Mouse (Mus musculus) adrenal gland, postnatal 36 days (tissue): Measurements from ENCODE around the gene Sdhaf2. TPM values are rescaled to one million over a fixed set of nuclear protein-coding genes. Genes with fewer than 3 reads are reported as not detected.
A peak's percentile ranks its signal among the peaks of the same experiment; 100 is the strongest.
"Not testable (repeated sequence)": the region's sequence is repeated elsewhere in the genome, so short reads cannot be mapped to it uniquely, and the experiment has no call there.

Source experiments
- DNase-seq, 2 experiments: peaks; one replicate each; pipeline ENCODE4 v3.0.0; 2021; ENCODE audit warnings: mixed read lengths in 1 of 2
- long read RNA-seq, 2 experiments: library from polyadenylated mRNA; stranded (forward); transcript quantifications; one replicate each; pipeline ENCODE4 v2.0.0; 2021; ENCODE audit warnings: borderline sequencing depth in 2 of 2
- total RNA-seq, 2 experiments: library from RNA; stranded (reverse); gene quantifications; 2 replicates each; pipeline ENCODE4 v1.2.3; 2021

Gene Sdhaf2
- 10 to 100 TPM; 61.6 to 63.5 TPM for total RNA-seq
- long read RNA-seq, experiment 1, transcript Sdhaf2-201 (4 exons, 2,981 nt) = major isoform, 46 of 65 reads
- long read RNA-seq, experiment 1, partial matches to known transcripts = 4 of 65 reads
- long read RNA-seq, experiment 1, other reads (novel, unspliced or antisense) = 7 of 65 reads
- long read RNA-seq, experiment 2, transcript Sdhaf2-201 (4 exons, 2,981 nt) = major isoform, 20 of 29 reads
- long read RNA-seq, experiment 2, partial matches to known transcripts = 2 of 29 reads
- long read RNA-seq, experiment 2, other reads (novel, unspliced or antisense) = 3 of 29 reads

DNA sequence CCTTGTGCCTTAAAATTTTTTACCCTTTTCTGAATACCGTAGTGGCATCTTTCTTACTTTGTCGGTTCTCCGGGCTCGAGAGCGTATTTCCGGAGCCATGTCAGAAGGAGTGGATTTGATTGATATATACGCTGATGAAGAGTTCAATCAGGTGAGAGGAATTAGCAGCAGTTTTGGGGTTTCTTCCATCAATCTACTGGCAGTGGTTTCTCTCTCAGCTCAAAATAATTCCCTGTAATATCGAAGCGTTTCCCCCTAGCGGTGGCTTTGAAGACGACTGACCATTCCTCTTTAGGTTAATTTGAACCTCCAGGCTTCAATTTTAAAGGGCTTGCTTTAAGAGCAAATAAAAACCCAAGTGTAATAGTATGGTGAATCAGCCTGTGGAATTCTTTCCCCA, at the start of gene Sdhaf2:
Sdhaf2 (minus strand) TSS at position 233 of the 400 bp plus-strand sequence.
- peak in 1 of 2 experiments; percentile 23 for DNase-seq

DNA sequence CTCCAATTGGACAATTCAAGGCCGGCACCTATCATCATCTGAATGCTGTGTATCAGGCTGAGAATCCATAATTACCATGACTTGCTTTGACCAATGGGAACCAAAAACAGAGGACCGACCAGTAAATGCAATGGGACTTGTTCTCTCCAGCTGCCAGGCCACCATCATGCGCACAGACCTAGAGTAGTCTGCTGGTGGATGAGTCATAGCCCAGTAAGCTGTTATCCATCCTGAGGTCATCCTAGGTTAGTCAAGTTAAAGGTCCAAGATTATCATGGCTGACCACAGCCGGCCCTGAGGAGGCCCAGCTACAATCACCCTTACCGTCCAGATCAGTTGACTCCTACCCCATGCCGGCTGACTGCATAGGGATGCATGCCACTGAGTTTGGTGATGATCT, 43.7 kb upstream of the Sdhaf2 start:
- no peak for DNase-seq

DNA sequence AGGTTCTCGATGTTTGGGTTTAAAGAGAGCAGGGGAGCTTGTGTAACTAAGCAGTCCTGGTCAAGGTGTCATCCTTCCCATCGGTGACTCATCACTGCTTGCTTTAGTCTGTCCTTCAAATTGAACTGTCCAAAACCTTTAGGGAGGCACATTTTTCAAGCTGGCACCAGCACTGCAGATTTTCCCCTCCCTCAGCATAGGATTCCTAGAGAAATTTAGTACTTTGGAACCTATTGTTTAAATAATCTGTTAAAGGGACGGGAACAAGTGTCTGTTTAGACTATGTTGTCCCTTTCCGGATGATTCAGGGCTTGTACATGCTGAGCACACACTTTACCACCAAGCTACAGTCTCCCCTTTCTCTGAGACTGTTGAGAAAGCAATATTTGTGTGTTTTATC, 39.3 kb upstream of the Sdhaf2 start:
- DNase-seq = peak in 1 of 2 experiments; percentile 29

DNA sequence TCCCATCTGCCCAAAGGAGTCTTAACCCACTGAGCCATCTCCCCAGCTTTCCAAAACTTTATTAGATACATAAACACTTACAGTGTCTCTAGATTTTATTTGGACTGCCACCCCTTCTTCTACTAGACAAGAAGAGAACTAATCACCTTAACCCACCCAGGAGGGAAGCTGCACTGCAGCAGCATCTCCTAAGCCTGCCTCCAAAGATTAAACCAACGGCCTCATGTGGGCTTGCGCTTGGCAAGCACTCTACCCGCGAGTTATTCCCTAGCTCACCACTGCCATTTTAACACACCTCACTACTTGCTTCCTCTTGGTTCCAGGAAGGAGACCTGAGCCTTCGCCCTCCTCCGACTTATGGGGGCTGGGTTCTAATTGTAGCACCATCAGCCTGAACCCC, 38.3 kb upstream of the Sdhaf2 start:
- no peak for DNase-seq

DNA sequence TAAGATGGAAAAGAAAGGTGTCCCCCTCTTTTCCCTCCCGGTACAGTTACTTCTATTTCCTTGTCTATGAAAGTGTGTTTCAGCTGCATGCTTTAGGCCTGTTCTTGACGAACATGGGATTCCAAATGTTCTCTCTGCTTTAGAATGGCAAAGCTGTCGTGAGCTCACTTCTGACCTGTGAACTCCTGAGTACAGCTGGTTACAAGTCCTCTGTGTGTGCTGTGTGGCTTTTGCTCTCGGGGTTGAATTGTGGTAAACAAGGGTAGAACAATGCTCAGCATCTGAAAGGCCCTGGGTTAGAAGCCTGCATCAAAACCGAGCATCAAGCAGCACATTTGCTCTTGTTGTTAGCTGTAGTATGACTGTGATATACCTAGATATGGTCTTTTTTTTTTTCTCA, 36.4 kb upstream of the Sdhaf2 start:
- no peak for DNase-seq

DNA sequence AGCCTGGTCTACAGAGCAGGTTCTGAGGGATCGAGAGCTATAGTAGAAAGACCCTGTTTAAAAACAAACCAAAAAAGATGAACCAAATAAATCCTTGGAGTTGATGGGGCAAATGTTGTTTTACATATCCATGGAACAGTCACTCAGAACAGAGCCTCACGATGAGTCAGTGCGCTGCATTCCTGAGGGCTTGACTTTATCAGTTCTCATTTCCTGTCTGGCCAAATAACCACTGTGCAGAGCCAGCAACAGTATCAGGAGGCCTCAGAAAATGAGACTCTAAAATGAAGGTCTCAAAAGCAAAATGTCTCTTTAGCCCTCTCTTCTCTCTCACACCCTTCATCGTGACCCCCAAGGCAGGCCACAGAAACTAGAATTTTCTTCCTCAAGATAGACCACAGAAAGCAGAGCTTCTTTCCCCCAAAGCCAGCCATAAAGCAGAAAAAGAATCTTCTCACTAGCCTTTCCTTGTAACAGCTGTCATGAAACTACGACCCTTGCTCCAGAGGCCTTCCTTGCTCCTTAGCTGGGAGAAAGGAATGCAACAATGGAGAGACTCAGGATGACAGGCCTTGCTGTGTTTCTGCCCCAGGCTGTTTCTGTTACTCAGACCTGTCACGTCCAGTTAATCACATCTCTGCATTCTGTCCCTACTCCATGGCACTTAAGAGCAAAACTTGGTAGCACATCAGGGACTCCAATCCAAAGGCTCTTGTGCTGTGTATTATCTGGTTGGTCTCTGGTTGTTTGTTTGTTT, 35.8 kb upstream of the Sdhaf2 start:
- peak; percentile 50 to 64 for DNase-seq

DNA sequence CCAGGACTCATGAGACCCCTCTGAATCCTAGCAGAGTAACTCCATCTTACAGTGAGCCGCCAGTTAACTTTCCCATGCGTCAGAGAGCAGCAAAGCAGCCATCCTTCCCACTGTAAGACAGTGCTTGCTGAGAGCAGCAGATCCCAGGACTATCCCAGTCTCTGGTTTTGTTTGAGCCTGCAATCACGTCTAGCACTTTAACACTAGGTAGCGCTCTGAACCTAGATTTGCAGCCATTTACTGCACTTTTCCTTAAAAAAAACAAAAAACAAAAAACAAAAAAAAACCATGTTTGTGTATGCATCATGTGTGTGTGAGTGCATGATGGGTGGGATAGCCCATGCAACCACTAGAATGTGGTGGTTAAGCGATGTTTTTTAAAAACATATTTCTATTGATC, 34.2 kb upstream of the Sdhaf2 start:
- DNase-seq = peak in 1 of 2 experiments; percentile 22

DNA sequence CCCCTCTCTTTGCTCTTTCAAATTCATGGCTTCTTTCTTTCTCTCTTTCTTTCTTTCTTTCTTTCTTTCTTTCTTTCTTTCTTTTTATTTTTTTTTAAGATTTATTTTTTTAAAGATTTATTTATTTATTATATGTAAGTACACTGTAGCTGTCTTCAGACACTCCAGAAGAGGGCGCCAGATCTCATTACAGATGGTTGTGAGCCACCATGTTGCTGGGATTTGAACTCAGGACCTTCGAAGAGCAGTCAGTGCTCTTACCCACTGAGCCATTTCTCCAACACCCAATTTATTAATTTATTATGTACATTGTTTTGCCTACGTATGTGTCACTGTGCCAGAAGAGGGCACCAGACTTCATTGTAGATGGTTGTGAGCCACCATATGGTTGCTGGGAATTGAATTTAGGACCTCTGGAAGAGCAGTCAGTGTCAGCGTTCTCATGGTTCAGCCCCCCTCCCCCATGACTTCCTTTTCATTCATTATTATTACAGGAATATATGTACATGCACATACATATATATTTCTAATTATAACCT, 32.0 kb upstream of the Sdhaf2 start:
- not testable (repeated sequence) for DNase-seq

DNA sequence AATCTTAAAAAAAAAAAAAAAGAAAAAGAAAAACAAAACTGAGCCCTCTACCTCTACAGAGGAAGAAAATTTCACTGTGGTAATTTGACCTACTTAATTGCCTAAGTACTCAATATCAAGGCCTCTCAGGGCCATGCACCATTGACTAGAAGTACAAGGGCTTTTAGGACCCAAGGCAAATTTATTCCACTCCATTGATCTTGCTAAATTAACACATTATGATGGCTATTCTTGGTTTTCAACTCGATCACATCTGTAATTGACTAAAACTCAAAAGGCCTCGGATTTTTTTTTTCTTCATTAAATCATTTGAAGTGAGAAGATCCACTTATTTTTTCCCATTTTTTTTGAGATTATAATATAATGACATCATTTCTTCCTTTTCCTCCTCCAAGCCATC, 31.5 kb upstream of the Sdhaf2 start:
- DNase-seq = no peak

DNA sequence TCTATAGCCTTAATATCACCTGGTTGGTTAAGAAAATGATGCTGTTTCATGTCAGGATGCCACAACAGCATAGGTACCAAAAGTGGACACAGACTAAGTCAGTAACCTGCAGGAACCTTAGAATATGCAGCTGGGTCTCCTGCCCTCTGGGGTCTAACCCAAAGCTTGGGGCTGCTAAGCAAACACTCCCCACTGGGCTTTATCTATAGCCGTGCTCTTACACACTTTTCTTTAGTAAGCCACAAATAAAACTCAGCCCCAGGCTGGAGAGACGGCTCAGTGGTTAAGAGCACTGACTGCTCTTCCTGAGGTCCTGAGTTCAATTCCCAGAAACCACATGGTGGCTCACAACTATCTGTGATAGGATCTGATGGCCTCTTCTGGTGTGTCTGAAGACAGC, 31.1 kb upstream of the Sdhaf2 start:
- DNase-seq = no peak

DNA sequence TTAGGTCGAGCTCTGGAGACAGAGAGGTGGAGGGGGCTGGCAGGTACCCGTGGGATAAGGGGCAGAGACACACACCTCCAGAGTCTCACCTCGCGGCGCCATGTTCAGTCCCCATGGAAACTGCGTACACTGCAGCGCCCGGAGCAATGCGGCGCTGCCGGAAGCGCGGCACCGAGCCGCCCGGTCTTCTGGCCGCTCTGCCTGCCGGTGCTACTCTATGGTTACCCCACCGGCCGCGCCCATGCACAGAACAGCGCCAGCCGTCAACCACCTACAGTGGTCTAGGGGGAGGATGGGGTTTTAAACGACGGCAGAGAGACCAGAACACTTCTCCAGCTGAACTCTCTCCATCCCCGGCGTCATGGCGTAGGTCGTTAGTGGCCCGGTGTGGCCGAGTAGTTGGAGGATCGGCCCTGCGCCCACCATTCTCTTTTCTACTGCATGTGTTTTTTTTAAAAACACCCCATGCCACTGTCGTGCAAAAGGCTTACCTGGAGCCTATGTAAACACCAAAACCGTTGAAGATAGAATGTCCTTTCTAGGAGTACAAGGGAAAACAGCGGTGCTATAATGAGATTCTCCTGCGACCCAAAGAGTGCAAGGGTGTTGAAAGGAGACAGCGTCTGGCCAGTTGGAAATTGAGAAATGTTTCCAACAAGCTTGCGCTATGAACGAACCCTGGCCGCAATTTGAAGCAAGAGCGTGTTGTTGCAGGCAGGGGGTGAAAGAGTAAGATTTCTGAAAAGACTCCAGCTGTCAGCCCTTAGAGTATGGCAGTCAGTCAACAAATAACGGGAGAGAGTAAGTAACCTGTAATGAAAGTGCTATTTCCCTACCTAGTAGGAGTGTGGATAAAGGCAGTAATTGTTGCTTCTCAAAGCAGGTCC, 29.9 kb upstream of the Sdhaf2 start, which contains the start of gene Tmem216:
Tmem216 (minus strand) TSS at position 615 of the 887 bp plus-strand sequence.
- peak; percentile 90 to 93 for DNase-seq

DNA sequence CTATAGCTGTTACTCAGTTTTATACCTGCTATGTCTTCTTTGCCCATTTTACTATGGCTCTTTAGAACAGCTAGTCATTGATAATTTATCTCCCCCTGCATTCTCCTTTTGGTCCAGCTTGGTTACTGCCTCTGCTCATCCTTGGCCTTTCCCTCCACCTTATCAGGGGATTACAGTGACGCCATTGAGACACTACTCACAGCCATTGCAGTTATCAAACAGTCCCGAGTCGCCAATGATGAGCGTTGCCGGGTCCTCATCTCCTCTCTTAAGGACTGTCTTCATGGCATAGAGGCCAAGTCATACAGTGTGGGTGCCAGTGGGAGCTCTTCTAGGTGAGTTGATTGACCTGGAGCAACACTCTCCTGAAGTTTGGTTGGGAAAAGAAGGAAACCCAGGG, 13.5 kb upstream of the Sdhaf2 start:
- no peak for DNase-seq

DNA sequence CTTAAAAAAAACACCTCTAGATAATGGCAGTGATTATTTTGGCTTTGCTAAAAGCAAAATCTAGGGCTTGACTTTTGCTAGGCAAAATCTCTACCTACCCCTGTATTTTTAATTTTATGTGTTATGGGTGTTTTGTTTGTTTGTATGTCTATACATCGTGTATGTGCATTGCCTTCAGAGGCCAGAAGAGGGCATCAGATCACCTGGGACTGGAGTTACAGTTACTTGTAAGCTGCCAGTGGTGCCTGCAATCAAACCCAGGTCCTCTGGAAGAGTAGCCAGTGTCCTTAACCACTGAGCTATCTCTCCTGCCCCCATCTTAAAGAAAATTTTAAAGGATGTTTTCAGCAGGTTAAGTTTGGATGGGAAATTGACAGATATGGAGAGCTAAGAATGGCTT, 4.1 kb upstream of the Sdhaf2 start:
- DNase-seq = no peak

DNA sequence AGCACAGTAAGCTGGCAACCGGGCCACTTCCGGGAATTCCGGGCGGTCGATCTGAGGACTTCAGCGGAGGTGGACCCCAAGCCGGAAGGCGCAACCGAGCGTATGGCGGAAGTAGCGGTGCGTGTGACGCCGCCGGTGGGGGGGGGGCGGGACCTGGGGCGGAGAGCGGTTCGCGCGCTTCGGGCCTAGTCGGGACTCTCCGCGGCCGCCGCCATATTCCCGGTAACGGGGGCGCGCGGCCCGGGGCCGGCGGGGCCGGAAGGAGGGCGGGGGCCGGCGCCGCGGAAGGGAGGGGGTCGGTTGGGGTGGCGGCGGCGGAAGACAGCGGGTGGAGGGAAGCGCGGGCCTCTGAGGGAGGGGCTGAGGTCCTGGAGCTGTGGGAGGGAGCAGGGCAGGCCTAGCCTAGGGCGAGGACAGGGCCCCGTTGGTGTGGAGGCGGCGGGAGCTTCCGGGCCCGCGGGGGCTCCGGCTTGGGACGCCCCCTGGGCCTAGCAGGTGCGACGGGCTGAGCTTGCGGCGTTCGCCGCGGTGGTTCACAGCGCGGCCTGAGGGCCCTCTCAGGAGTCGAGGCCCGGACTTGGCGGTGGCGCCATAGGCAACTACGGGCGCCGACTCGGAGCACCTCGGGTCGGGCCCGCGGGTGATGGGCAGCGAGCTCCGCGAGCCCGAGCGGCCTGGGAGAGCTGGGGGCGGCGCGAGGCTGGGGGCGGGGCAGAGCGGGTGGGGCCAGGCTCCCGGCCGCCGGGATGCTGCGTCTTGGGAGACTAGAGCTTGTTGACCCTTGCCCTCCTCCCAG, 638 bp downstream of the Sdhaf2 start, which contains the start of gene Cpsf7:
Cpsf7 (plus strand) TSS at position 161 of the 796 bp plus-strand sequence.
- peak; percentile 94 for DNase-seq

DNA sequence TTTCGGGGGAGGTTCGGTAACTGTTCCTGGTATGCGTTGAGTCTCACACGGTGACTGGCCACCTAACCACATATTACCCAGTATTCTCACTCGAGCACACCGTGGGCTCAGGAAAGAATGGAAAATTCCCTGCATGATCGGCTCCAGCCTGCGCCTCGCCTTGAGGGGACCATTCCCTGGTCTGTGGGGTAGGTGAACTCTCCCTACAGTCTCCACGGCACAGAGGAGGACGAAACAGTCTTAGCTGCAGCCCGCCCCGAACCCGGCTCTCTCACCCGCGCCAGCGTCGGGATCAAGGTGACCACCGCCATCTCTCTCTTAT, 1.2 kb downstream of the Sdhaf2 start:
- no peak for DNase-seq

DNA sequence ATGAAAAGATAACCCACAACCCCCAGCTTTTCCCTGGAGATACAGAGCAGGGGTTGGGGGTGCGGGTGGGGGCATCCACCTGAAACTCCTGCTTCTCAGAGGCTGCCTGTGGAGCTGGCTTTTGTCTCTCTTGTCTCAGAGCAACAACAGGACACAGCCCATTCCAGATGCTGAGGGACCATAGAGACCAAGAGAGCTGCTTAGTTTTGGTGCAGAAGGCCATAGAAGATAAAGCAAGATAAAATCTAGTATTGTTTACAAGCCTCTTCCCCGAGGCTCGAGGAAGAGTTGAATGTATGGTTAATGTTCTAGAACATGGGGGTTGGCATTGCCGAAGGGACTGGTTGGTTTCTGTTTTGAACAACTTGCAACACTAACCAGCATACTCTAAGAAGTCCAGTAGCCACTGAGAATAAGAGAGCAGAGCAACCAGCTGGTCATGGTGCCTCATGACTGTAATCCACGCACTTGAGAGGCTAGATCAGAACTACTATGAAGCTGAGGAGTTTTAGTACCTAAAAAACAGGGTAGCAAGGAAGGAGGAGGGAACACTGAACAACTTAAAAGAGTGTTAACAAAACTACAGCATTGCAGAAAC, 2.4 kb downstream of the Sdhaf2 start:
- no peak for DNase-seq

DNA sequence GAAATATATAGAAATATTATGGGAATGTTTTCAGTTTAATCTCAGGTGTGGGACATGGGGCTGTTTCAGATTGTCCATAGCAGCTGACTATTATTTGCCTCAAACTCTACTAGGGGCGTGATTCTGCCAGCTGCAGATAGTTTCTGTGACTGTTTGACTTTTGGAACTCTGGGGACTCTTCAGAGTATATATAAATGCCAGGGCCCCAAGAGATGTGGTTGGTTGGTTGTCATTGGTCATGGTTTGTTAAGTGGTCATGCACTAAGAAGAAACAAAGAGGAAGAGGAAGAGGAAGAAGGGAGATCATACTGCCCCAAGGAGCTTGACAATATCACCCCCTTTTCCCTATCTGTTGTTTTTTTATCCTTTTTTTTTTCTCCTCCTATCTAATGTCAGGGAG, 4.0 kb downstream of the Sdhaf2 start:
- DNase-seq = no peak

DNA sequence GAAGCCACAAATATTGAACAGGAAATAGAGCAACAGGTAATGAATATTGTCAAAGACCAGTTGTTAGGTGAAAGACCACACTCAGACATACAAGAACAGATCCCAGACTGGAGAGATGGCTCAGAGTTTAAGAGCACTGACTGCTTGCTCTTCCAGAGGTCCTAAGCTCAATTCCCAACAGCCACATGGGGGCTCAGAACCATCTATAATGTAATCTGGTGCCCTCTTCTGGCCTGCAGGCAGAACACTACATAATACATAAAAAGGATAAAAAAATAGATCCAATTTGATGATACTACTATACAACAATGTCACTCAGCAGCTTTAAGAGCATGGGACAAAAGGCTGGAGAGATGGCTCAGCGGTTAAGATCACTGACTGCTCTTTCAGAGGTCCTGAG, 5.6 kb downstream of the Sdhaf2 start:
- no peak for DNase-seq

DNA sequence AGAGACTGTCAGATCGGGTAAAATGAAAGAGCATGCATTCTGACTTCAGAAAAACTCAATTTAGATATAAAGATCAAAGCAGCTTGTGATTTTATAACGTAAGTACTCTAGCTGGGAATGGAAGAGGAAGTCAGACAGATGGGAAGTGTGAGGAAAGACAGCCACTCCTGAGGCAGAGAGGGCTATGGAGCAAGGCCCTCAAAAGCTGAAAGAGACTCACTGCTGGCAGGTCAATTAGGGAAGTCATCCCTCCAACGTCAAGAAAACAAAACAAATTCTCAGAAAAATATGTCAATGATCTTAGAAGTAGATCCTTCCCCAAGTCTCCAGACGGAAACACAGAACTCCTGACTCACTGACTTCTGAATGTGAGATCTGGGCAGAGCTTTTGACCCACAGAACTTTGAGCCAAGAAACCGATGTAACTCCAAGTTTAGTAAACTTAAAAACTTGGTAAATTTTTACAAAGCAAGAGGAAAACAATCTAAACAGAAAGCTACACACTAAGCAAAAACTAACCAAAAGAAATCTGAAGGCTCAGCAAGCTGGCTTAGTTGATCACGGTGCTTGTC, 15.1 kb downstream of the Sdhaf2 start:
- DNase-seq = no peak

DNA sequence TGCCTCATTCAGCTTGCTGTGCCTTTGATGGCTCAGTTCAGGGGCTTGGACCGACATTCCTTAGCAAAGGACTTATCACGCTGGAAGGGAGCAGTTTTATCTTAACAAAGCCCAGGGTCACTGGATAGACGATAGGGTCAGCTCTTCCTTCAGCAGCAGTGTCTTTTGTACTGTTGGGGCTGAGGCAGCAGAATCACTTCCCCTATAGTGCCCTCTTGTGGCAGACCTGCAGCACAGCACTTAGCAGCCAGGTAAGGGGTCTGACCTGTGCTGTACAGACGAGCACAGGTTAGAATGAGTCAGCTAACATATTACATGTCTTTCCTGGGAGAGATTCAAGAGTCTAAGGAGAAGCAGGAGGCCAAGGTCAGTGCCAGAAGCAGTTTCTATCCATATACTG, 23.4 kb downstream of the Sdhaf2 start:
- DNase-seq = peak; percentile 32 to 58

DNA sequence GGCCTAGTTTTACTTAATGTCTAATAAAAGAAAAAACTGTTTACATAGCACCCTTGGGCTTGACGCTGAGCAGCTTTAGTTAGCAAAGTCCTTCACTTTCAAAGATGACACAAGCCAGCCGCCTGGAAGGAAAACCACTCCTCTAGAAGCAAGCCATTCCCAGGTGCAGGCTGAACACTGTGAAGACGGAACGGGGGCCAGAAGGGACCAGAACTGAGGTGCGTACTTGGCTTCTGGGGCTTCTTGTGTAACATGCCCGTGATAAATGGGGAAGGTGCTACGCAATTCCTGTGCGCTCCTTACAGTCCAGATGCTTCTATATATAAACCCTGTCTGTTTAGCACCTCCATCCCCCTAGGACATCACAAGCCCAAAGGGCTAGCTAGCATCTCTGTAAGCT, 25.4 kb downstream of the Sdhaf2 start:
- DNase-seq = no peak
